Mouse (Mus musculus) layer of hippocampus, adult 9-11 months (tissue): Measurements from ENCODE around the gene Mtfr1l.
A peak's percentile ranks its signal among the peaks of the same experiment; 100 is the strongest.
"Not testable (repeated sequence)": the region's sequence is repeated elsewhere in the genome, so short reads cannot be mapped to it uniquely, and the experiment has no call there.

Experiments used
- DNase-seq: peaks from one replicate; pipeline ENCODE4 v3.0.0; 2022

Mtfr1l gene

GRCm38 (mm10) chr4:134514309-134514930 lies 20.8 kb downstream of the Mtfr1l start:
- DNase-seq, result no peak

DNA sequence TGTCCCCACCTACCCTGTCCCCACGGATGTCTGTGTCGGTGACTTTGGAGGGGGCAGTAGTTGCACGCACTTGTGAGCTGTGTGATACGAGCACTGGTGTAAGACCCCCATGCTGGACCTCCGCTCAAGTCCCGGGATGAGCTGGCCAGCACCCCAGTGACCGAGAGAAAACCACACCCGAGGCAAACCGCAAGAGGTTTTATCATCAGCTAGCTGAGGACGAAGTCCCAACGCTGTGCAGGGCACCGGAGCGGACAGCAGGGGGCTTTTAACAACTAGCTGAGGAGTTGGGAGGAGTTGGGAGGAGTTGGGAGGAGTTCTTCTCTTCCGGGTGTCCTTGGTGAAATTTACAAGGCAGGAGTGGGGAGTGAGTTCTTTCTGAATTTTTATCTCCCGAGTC lies 22.4 kb downstream of the Mtfr1l start:
- DNase-seq, result no peak

- no peak for DNase-seq
These were observed 23.5 kb downstream of the Mtfr1l start for GRCm38 (mm10) chr4:134511730-134512129.

DNA sequence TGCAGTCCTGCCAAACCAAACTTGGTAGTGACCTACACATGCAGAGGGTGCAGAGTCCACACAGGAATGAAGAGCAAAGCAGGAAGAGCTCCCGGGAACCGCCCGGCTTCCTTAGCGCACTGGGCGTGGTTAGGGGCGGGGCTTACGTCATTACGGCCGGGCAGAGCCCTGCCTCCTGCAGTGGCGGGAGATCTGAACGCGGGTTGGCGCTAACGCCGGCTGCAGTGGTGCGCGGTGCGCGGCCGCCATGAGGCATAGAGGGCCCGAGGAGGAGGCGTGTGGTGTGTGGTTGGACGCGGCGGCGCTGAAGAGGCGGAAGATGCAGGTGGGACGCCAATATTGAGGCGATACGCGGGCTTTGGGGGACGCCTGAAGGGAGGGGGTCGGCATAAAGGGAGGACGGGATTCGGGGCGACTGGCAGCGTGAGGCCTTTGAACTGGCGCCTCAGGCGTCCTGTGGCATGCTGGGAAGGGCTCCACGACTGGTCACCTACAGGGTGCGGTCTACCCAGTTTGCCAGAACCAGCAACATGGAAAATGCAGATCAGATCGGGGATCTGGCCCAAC lies 24.3 kb downstream of the Mtfr1l start, which contains the start of gene Aunip:
Aunip (plus strand) TSS at position 155 of the 567 bp plus-strand sequence.
- peak; percentile 86 for DNase-seq

- no peak for DNase-seq
These were observed 24.8 kb downstream of the Mtfr1l start for GRCm38 (mm10) chr4:134510396-134510795.

- no peak for DNase-seq
These were observed 28.5 kb downstream of the Mtfr1l start for GRCm38 (mm10) chr4:134506713-134507112.

DNA sequence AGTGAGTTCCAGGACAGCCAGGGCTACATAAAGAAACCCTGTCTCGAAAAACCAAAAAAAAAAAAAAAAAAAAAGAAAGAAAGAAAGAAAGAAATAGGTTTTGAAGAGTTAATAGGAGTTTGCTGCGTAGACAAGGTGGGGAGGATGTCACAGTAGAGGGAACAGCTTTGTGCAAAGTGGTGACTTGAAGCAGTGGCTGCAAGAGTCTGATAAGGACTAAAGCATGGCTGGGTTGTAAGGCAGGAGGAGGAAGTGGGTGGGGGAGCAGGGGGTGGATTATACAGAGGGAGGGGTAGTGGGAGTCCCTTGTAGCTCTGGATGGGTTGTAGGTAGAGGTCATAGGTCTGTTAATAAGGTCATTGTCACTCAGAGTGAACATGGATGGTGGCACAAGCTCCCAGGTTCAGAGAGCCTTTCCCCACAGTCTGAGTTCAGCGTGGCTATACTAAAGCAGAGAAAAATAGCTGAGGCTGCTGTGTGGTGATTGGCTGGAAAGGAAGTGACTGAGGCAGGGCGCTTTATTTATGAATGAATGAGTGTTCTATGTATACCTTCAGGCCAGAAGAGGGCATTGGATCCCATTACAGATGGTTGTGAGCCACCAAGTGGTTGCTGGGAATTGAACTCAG lies 29.1 kb downstream of the Mtfr1l start:
- DNase-seq, result no peak

DNA sequence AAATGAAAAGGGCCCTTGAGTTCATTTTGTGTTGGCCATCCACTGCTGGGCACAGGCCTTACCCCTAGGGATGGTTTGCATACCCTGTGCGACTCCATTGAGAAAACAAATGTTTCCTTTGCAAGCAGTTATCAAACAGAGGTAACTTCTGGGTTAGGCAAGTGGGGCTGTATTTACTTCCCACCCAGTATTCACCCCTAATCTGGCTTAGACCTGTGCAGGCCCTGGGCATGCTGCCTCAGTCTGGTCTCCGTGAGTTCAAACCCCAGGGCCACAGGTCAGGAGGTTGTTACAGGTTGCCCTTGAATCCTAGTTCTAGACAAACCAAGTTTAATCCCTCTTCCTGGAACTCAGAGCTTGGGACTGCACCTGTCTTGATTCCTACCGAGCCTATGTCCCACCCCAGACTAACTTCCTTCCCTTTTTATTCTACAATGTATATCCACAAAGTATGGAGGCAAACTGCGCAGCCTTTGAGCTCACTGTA lies 29.8 kb downstream of the Mtfr1l start:
- no peak for DNase-seq

GRCm38 (mm10) chr4:134503686-134504357 lies 31.4 kb downstream of the Mtfr1l start:
- no peak for DNase-seq

GRCm38 (mm10) chr4:134501095-134501494 lies 34.1 kb downstream of the Mtfr1l start:
- no peak for DNase-seq

GRCm38 (mm10) chr4:134498983-134499382 lies 36.2 kb downstream of the Mtfr1l start:
- not testable (repeated sequence) for DNase-seq

DNA sequence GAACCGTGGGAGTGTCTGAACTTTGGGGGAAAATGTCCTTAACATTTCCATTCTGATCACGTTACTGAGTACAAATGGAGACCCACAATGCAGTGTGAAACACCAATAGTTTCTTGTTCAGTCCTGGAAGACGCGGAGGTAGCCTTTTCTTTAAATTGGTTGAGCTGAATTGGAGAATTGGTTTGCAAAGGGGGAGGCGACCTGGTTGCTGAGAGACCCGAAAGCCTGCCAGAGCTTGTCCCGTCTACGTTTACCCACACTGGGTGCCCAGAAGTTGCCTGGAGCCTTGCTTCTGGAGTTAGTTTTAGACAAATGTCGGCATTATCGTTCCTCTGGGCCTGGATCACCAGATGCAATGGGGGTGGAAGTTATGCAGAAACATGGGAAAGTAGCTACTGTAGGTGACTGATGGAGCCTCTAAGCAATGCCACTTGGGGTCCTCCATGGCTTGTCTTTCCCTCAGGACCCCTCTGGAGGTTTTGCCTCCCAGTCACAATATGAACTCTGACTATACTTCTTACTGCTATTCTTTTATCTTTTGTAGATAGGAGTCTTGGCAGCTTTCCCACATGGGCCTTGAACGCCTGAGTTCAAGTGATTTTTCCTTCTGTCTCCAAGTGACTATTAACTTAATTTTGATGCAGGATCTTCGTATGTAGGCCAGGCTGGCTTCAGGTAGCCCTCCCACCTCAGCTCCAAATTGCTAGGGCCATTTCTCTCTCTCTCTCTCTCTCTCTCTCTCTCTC lies 37.0 kb downstream of the Mtfr1l start:
- DNase-seq, result no peak

- no peak for DNase-seq
These were observed 38.0 kb downstream of the Mtfr1l start for GRCm38 (mm10) chr4:134497223-134497622.

- DNase-seq, result peak; percentile 90
These were observed 38.5 kb downstream of the Mtfr1l start, which contains the start of gene Paqr7 for GRCm38 (mm10) chr4:134496595-134497210. TSS of gene Paqr7 (plus strand) at chr4:134496697.

- DNase-seq, result no peak
These were observed 39.7 kb downstream of the Mtfr1l start for GRCm38 (mm10) chr4:134495546-134495923.

GRCm38 (mm10) chr4:134494780-134495545 lies 40.2 kb downstream of the Mtfr1l start:
- DNase-seq, result no peak

GRCm38 (mm10) chr4:134494161-134494560 lies 41.0 kb downstream of the Mtfr1l start:
- DNase-seq, result not testable (repeated sequence)

GRCm38 (mm10) chr4:134491716-134492115 lies 43.5 kb downstream of the Mtfr1l start:
- no peak for DNase-seq

DNA sequence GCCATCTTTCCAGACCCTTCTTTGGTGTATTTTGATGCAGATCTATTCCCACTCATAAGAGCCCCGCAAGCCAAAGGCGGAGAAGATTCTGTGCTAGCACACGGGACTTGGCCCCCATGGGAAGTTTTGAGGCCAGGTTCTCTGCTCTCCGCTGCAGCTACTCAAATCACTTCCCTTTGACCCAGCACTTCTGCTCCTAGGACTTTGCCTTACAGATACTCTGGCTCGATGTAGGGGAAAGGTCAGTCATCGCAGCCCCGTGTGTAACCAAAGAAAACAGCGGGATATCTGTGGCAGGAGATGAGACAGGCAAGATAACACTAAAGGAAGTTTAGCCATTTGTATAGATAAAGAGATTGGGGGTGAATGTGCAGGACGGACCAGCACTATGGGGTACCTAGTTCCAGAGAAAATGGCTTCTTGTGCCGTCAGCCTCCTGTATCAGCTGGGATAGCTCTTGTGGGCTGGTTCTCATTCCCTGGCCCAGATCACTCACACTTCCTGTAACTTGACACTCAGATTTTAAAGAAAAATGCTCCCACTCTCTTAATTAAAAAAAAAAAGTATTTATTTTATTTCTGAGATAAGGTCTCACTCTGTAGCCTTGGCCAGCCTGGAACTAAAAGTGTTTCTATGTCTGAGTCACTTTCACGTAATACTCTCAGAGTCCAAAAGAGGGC lies 45.1 kb downstream of the Mtfr1l start:
- no peak for DNase-seq

GRCm38 (mm10) chr4:134488211-134488610 lies 47.0 kb downstream of the Mtfr1l start:
- no peak for DNase-seq
